Mouse (Mus musculus) liver, embryonic 14.5 days (tissue): ENCODE data around the gene Tstd1.

Source experiments
- CTCF ChIP-seq: IDR thresholded peaks from 2 replicates; pipeline ENCODE4 v1.5.1; 2016; ENCODE audit warnings: antibody characterized with exemption, low read depth, control low read depth
- EP300 ChIP-seq: IDR thresholded peaks from 2 replicates; pipeline ENCODE4 v1.6.1; 2016; ENCODE audit warnings: antibody characterized with exemption, low read depth

- no peak for TF ChIP-seq CTCF
- no peak for TF ChIP-seq EP300
These were observed 20.4 kb downstream of the Tstd1 start for GRCm38 (mm10) chr1:171439072-171439471.
